Mouse (Mus musculus) liver, embryonic 12.5 days (tissue): ENCODE measurements at regions not wholly inside any gene's neighbourhood (a gene's known extent, or its start where the extent isn't known, plus 50 kb on each side); places are given as distances from the start of the nearest gene placed in this dataset.

Source experiments
- ATAC-seq: fragments of 200-750 bp; cut with Nextera tagmentation; 2 replicates; pipeline ENCODE4 v1.8.0; 2017; ENCODE audit warnings: moderate number of reproducible peaks, mild to moderate bottlenecking, moderate library complexity
- H3K27ac ChIP-seq: fragments of 300-500 bp; sonication (generic); 2 replicates; pipeline ENCODE4 v1.5.1; 2016; ENCODE audit warnings: mild to moderate bottlenecking
- H3K27me3 ChIP-seq: fragments of 300-500 bp; sonication (generic); replicated peaks from 2 replicates; pipeline ENCODE4 v1.6.1; 2016; ENCODE audit warnings: mild to moderate bottlenecking, moderate library complexity
- H3K36me3 ChIP-seq: fragments of 300-500 bp; sonication (generic); 2 replicates; pipeline ENCODE4 v1.6.1; 2016; ENCODE audit warnings: mild to moderate bottlenecking, moderate library complexity
- H3K4me1 ChIP-seq: fragments of 300-500 bp; sonication (generic); 2 replicates; pipeline ENCODE4 v1.6.1; 2016
- H3K4me2 ChIP-seq: fragments of 300-500 bp; sonication (generic); 2 replicates; pipeline ENCODE4 v1.6.1; 2016; ENCODE audit warnings: mild to moderate bottlenecking, moderate library complexity
- H3K4me3 ChIP-seq: fragments of 300-500 bp; sonication (generic); 2 replicates; pipeline ENCODE4 v1.5.1; 2016; ENCODE audit warnings: mild to moderate bottlenecking, moderate library complexity
- H3K9ac ChIP-seq: fragments of 300-500 bp; sonication (generic); 2 replicates; pipeline ENCODE4 v1.6.1; 2016; ENCODE audit warnings: mild to moderate bottlenecking, moderate library complexity
- H3K9me3 ChIP-seq: fragments of 300-500 bp; sonication (generic); replicated peaks from 2 replicates; pipeline ENCODE4 v1.6.1; 2016; ENCODE audit warnings: mild to moderate bottlenecking, moderate library complexity
- WGBS: fragments of 180-500 bp; shearing (Covaris S2); methylation state at CpG from one replicate; pipeline ENCODE4 v1.1.7; 2016; ENCODE audit not compliant: insufficient replicate concordance; 5-methylcytosine and 5-hydroxymethylcytosine counted together

- no peaks in the 10 kb centered on the region for H3K27me3 ChIP-seq
- no peak overlapping the region for H3K9ac ChIP-seq
- no peak overlapping the region for H3K27ac ChIP-seq
- no peaks in the 10 kb centered on the region for H3K36me3 ChIP-seq
- 70% methylated on average over 4 of the region's 4 CpGs for WGBS
- H3K9me3 ChIP-seq, result no peaks in the 10 kb centered on the region
- no peak overlapping the region for H3K4me2 ChIP-seq
- no peaks in the 10 kb centered on the region for H3K4me1 ChIP-seq
- no peak for ATAC-seq
- no peak overlapping the region for H3K4me3 ChIP-seq
These were observed 308.7 kb downstream of the Inhba start for GRCm38 (mm10) chr13:16320392-16320791.

DNA sequence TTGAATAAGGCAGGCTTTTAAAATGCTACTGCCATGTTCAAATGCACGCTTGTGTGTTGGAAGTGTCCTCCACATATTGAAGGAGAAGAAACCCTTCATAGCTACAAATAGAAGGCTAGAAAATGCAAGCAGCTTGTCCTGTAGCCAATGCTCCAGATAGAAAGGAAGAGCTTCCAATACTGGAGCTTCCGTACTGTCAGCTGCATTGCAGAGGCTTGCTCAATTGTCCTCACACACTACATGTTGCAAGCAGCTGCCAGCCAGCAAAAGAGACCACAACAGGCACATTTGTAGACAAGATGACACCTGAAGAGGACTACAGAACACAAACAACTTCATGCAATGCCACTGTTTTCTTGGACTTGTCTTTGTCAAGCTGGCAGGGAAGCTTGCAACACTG lies 314.0 kb downstream of the Inhba start:
- WGBS, result 62% methylated on average over 2 of the region's 2 CpGs
- Histone ChIP-seq H3K9ac (no peak overlapping the region), H3K9me3 (no peaks in the 10 kb centered on the region), H3K27me3 (no peaks in the 10 kb centered on the region), H3K4me1 (no peaks in the 10 kb centered on the region), H3K4me3 (no peak overlapping the region), H3K36me3 (no peaks in the 10 kb centered on the region), H3K27ac (no peak overlapping the region), H3K4me2 (no peak overlapping the region)
- no peak for ATAC-seq

- Histone ChIP-seq H3K4me2 (no peak overlapping the region), H3K4me1 (no peaks in the 10 kb centered on the region), H3K27ac (no peak overlapping the region), H3K27me3 (no peaks in the 10 kb centered on the region), H3K9me3 (no peaks in the 10 kb centered on the region), H3K9ac (no peak overlapping the region), H3K36me3 (no peaks in the 10 kb centered on the region), H3K4me3 (no peak overlapping the region)
- ATAC-seq, result no peak
- 50% methylated on average over 1 of the region's 1 CpGs for WGBS
These were observed 330.1 kb downstream of the Inhba start for GRCm38 (mm10) chr13:16341727-16342126.

DNA sequence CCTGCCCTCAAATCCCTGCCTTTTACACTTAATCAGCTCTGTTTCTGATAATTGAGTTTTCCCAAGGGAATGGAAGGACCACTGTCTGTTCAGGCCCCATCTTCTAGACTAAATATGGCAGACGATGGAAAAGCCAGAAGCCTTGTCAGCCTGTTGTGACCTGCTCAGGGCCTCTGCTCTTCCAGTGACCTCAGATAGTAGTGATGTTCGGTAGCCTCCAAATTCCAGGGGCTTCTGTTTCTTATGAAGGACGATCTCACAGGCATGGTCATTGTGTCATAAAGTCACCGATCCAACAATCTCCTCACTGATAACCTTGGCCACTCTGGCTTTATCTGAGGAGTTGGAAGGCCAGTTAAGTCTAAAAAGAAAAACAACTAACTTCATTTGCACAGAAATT lies 330.5 kb downstream of the Inhba start:
- Histone ChIP-seq H3K36me3 (no peaks in the 10 kb centered on the region), H3K4me3 (no peak overlapping the region), H3K27me3 (no peaks in the 10 kb centered on the region), H3K9ac (no peak overlapping the region), H3K27ac (no peak overlapping the region), H3K4me2 (no peak overlapping the region), H3K4me1 (no peaks in the 10 kb centered on the region), H3K9me3 (no peaks in the 10 kb centered on the region)
- ATAC-seq, result no peak
- 64% methylated on average over 4 of the region's 4 CpGs for WGBS

GRCm38 (mm10) chr13:16343280-16343945 lies 331.8 kb downstream of the Inhba start:
- Histone ChIP-seq H3K36me3 (no peaks in the 10 kb centered on the region), H3K9ac (no peak overlapping the region), H3K4me1 (no peaks in the 10 kb centered on the region), H3K4me3 (no peak overlapping the region), H3K9me3 (no peaks in the 10 kb centered on the region), H3K27me3 (no peaks in the 10 kb centered on the region), H3K27ac (no peak overlapping the region), H3K4me2 (no peak overlapping the region)
- 54% methylated on average over 4 of the region's 4 CpGs for WGBS
- ATAC-seq, result no peak

DNA sequence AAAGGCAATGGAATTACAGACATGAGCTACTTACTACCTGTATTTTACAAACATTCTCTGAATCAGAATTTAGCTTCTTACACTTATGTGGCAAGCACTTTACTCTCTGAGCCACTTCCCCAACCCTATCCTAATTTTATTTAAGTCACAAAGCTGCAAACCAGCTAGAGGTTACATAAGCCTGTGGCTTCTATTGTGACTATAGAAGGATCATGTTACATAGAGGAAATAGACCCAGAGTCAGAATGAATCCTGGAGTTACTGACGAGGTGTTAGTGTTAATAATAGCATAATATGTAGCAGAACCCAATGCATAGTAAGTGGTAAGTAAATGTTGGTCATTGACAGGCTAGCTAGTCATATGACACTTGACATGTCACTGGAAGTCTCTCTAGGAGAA lies 337.7 kb downstream of the Inhba start:
- no peaks in the 10 kb centered on the region for H3K4me1 ChIP-seq
- no peak overlapping the region for H3K9ac ChIP-seq
- WGBS, result 20% methylated on average over 1 of the region's 1 CpGs

DNA sequence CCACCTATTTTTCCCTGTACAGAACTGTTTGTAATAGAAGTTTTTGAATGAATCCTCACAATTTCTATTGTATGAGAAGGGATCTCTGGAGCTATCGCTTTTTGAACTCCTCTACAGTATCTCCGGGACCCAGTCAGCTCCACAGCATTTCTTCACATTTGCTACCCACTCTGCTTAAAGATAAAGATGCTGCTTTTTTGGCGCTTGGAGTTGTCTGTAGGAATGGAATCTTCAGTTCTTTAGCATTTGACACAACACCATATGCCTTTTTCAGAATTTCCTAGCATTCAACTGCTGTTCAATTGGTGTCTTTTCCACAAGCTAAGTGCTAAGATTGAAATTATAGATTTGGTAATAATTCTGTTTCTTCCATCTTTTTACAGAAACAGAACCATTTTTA lies 338.4 kb downstream of the Inhba start:
- Histone ChIP-seq H3K9ac (no peak overlapping the region), H3K4me1 (no peaks in the 10 kb centered on the region), H3K4me2 (no peak overlapping the region), H3K27ac (no peak overlapping the region), H3K9me3 (no peaks in the 10 kb centered on the region), H3K36me3 (no peaks in the 10 kb centered on the region), H3K27me3 (no peaks in the 10 kb centered on the region), H3K4me3 (no peak overlapping the region)
- no peak for ATAC-seq
- WGBS, result 66% methylated on average over 3 of the region's 3 CpGs

More for the DNA sequence above, 337.7 kb downstream of the Inhba start:
- no peak overlapping the region for H3K4me3 ChIP-seq
- no peaks in the 10 kb centered on the region for H3K9me3 ChIP-seq
- ATAC-seq, result no peak
- no peak overlapping the region for H3K27ac ChIP-seq
- H3K4me2 ChIP-seq, result no peak overlapping the region
- H3K27me3 ChIP-seq, result no peaks in the 10 kb centered on the region
- no peaks in the 10 kb centered on the region for H3K36me3 ChIP-seq

DNA sequence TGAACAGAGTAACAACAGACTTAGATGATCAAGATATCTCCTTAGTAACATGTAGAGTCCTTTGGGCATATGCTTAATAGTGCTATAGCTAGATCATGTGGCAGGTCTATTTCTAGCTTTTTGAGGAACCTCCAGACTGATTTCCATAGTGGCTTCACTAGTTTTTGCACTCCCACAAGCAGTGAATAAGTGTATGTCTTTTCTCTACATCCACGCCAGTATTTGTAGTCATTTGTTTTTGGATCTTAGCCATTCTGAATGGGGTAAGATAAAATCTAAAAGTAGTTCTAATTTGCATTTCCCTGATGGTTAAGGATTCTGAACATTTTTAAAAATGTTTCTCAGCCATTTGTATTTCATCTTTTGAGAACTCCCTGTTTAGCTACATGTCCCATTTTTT lies 343.7 kb downstream of the Inhba start:
- H3K9ac ChIP-seq, result no peak overlapping the region
- no peak overlapping the region for H3K4me3 ChIP-seq
- H3K27me3 ChIP-seq, result no peaks in the 10 kb centered on the region
- H3K4me2 ChIP-seq, result no peak overlapping the region
- WGBS, result 58% methylated on average over 1 of the region's 1 CpGs
- H3K27ac ChIP-seq, result no peak overlapping the region
- ATAC-seq, result no peak
- no peaks in the 10 kb centered on the region for H3K9me3 ChIP-seq
- no peaks in the 10 kb centered on the region for H3K4me1 ChIP-seq
- H3K36me3 ChIP-seq, result no peaks in the 10 kb centered on the region

DNA sequence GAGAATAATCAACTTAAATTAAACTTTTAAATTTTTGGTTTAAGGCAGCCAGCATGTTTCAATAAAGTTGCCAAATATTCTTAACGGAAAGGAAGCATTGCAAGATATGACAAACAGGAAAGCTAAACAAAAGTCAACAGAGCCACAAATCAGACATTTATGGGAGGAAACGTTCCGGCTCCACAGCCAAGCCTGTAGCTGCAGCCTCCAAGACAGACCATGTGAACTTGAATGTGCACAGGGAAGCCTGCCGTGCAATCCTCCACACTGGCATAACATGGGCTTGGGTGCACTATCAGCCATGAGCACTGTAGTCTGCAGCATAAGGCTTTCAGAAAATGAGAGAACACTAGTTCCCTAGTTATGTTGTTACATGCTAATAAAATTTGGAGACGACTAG lies 367.8 kb downstream of the Inhba start:
- no peaks in the 10 kb centered on the region for H3K36me3 ChIP-seq
- H3K27me3 ChIP-seq, result no peaks in the 10 kb centered on the region
- H3K9me3 ChIP-seq, result no peaks in the 10 kb centered on the region
- 63% methylated on average over 5 of the region's 5 CpGs for WGBS
- H3K27ac ChIP-seq, result no peak overlapping the region
- no peak for ATAC-seq
- no peaks in the 10 kb centered on the region for H3K4me1 ChIP-seq
- H3K4me2 ChIP-seq, result no peak overlapping the region
- H3K4me3 ChIP-seq, result no peak overlapping the region
- H3K9ac ChIP-seq, result no peak overlapping the region

GRCm38 (mm10) chr13:16379949-16380348 lies 368.3 kb downstream of the Inhba start:
- Histone ChIP-seq H3K4me2 (no peak overlapping the region), H3K9me3 (no peaks in the 10 kb centered on the region), H3K4me1 (no peaks in the 10 kb centered on the region), H3K9ac (no peak overlapping the region), H3K27me3 (no peaks in the 10 kb centered on the region), H3K27ac (no peak overlapping the region), H3K4me3 (no peak overlapping the region), H3K36me3 (no peaks in the 10 kb centered on the region)
- 67% methylated on average over 2 of the region's 2 CpGs for WGBS
- ATAC-seq, result no peak

DNA sequence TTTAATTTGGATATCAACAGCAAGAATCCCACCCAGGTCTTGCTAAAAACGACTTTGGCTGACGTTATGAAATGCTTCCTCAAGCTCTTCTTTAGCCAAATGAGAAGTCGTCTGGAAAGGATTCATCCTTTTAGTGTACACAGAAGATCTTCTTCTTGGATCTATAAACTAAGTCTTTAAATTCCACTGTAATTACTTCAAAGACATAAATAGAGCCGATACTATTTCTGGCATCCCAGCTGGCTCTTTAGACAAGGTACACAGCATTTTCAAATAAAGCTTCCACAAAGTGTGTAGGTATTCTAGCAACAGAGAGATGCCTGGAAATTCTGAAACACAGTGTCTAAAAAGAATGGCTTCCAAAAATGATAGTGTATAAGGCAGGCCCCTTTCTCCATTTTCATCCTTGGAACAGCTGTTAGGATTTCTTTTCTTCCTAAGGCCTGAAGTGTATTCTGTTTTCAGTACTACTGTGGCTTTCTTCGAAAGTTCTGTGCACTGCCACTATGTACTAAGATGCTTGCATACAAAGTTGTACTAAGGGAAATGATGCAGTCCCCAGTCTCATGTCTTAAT lies 371.4 kb downstream of the Inhba start:
- WGBS, result 61% methylated on average over 5 of the region's 5 CpGs
- Histone ChIP-seq H3K9me3 (no peaks in the 10 kb centered on the region), H3K27me3 (no peaks in the 10 kb centered on the region), H3K4me1 (no peaks in the 10 kb centered on the region), H3K4me3 (no peak overlapping the region), H3K4me2 (no peak overlapping the region), H3K36me3 (no peaks in the 10 kb centered on the region), H3K9ac (no peak overlapping the region), H3K27ac (no peak overlapping the region)
- ATAC-seq, result no peak

GRCm38 (mm10) chr13:16416356-16417019 lies 404.8 kb downstream of the Inhba start:
- no peaks in the 10 kb centered on the region for H3K36me3 ChIP-seq
- 37% methylated on average over 2 of the region's 2 CpGs for WGBS
- no peak overlapping the region for H3K4me3 ChIP-seq
- no peak for ATAC-seq
- no peak overlapping the region for H3K4me2 ChIP-seq
- H3K27me3 ChIP-seq, result no peaks in the 10 kb centered on the region
- H3K4me1 ChIP-seq, result no peaks in the 10 kb centered on the region
- no peaks in the 10 kb centered on the region for H3K9me3 ChIP-seq
- no peak overlapping the region for H3K9ac ChIP-seq
- no peak overlapping the region for H3K27ac ChIP-seq
